Mouse (Mus musculus) kidney, adult 2 months (tissue): Measurements from ENCODE around the gene Nr2e3. TPM values are rescaled to one million over a fixed set of nuclear protein-coding genes. Genes with fewer than 3 reads are reported as not detected.
A peak's percentile ranks its signal among the peaks of the same experiment; 100 is the strongest.
"Not testable (repeated sequence)": the region's sequence is repeated elsewhere in the genome, so short reads cannot be mapped to it uniquely, and the experiment has no call there.

Experiments
- DNase-seq: peaks from one replicate; pipeline ENCODE4 v3.0.0; 2021
- H3K27ac ChIP-seq: fragments of 200-500 bp; 2 replicates; pipeline ENCODE4 v1.5.1; 2012; ENCODE audit warnings: low read depth, low read length, control low read depth, inconsistent platforms; ENCODE audit not compliant: insufficient read depth
- H3K27me3 ChIP-seq: fragments of 200-500 bp; replicated peaks from 2 replicates; pipeline ENCODE4 v1.6.1; 2012; ENCODE audit warnings: mild to moderate bottlenecking, moderate library complexity, low read length, inconsistent platforms; ENCODE audit not compliant: control insufficient read depth, insufficient read depth
- H3K36me3 ChIP-seq: fragments of 200-500 bp; 2 replicates; pipeline ENCODE4 v1.6.1; 2012; ENCODE audit warnings: mild to moderate bottlenecking, moderate library complexity, low read length, inconsistent platforms; ENCODE audit not compliant: control insufficient read depth, insufficient read depth
- H3K4me1 ChIP-seq: fragments of 200-500 bp; 2 replicates; pipeline ENCODE4 v1.6.1; 2011; ENCODE audit warnings: low read length; ENCODE audit not compliant: control insufficient read depth, insufficient read depth
- H3K4me3 ChIP-seq: fragments of 200-500 bp; 2 replicates; pipeline ENCODE4 v1.5.1; 2011; ENCODE audit warnings: mild to moderate bottlenecking, low read depth, low read length, control low read depth; ENCODE audit not compliant: insufficient read depth
- CTCF ChIP-seq: fragments of 200-500 bp; conservative IDR thresholded peaks from 2 replicates; pipeline ENCODE4 v1.5.1; 2011; ENCODE audit warnings: low read depth, mild to moderate bottlenecking, control low read depth, low read length, moderate library complexity, mixed read lengths; ENCODE audit not compliant: insufficient read depth, insufficient read length
- POLR2A ChIP-seq: fragments of 200-500 bp; IDR thresholded peaks from one replicate; pipeline ENCODE4 v1.6.1; 2011; ENCODE audit warnings: low read depth, low read length, control low read depth
- WGBS: fragments of 180-500 bp; shearing (Covaris S2); methylation state at CpG from one replicate; pipeline ENCODE4 v1.1.7; 2018; 5-methylcytosine and 5-hydroxymethylcytosine counted together
- polyA plus RNA-seq: library from polyadenylated mRNA; depleted of rRNA; stranded (reverse); fragments of >200 nt; gene quantifications from 2 replicates; pipeline ENCODE4 v1.2.3, GENCODE M21; 2012

The Nr2e3 gene
- polyA plus RNA-seq, 1 experiment: 1.2 TPM

DNA sequence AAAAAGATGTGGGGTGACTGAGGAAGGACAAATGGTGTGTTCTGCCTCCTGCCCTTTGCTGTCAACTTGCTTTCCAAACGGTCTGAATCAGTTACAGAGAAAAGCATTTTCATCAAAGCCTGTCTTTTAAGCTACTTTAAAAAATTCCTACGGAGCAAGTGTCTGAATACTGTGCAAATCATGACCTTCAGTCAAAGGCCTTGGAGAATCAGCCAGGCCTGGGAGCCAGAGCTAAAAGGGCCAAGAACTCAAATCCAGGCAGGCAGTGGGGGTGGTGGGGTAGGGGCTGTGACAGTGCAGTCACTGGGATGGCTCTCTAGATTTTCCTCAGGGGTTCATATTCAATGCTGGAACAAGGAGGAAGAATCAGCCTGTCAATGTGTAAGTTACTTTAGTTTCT is 20.7 kb upstream of the Nr2e3 start:
- TF ChIP-seq POLR2A (no peak), CTCF (no peak)
- Histone ChIP-seq H3K4me1 (no peaks in the 10 kb centered on the region), H3K36me3 (no peaks in the 10 kb centered on the region), H3K27me3 (no peaks in the 10 kb centered on the region), H3K27ac (no peak overlapping the region), H3K4me3 (no peak overlapping the region)
- 54% methylated on average over 2 of the region's 2 CpGs for WGBS
- DNase-seq: no peak

GRCm38 (mm10) chr9:59971263-59971662 is 10.8 kb upstream of the Nr2e3 start:
- Histone ChIP-seq H3K4me1 (no peaks in the 10 kb centered on the region), H3K27ac (no peak overlapping the region), H3K4me3 (no peak overlapping the region), H3K36me3 (no peaks in the 10 kb centered on the region), H3K27me3 (no peaks in the 10 kb centered on the region)
- 71% methylated on average over 4 of the region's 4 CpGs for WGBS
- TF ChIP-seq CTCF (no peak), POLR2A (no peak)
- peak; percentile 9 for DNase-seq

DNA sequence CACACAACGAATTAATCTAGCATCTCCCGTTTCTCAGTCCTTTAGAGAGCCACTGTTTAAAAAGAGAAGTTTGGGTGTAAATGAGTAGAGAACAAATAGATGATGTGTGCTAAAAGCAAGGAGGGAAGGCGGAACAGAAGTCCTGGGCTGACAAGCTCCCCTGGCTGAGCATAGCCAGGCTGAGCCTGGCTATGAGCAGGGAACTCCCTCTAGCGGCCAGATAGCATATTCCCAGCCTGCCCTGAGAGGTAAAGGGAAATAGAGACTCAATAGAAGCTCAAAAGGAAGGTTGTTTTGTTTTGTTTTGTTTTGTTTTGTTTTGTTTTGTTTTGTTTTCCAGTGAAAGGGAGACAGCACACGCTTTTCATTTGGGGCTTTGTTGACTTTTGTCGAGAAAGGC is 8.9 kb upstream of the Nr2e3 start:
- no peaks in the 10 kb centered on the region for H3K4me1 ChIP-seq
- WGBS: 34% methylated on average over 6 of the region's 6 CpGs
- no peaks in the 10 kb centered on the region for H3K27me3 ChIP-seq
- H3K4me3 ChIP-seq: no peak overlapping the region
- no peak overlapping the region for H3K27ac ChIP-seq
- H3K36me3 ChIP-seq: no peaks in the 10 kb centered on the region
- TF ChIP-seq POLR2A (no peak), CTCF (peak; percentile 80)
- peak; percentile 59 for DNase-seq

DNA sequence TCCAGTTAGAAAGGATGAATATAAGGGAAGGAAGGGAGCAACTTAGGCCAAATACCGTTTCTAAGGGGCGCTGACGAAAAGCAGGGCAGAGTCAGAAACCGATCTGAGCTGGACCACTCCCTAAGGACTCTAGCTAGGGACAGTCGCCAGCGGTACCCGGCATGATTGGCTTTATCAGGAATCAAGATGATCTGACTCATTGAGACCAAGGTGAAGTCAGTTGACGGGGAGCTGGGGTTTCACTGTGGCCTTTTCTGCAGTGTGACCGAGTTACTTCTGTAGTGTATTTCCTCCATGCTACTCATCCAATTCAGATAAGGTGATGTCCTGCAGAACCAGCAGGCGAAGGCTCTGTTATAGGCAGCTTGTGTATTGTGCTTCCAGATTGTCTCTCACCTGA is 4.6 kb upstream of the Nr2e3 start:
- H3K4me1 ChIP-seq: no peaks in the 10 kb centered on the region

DNA sequence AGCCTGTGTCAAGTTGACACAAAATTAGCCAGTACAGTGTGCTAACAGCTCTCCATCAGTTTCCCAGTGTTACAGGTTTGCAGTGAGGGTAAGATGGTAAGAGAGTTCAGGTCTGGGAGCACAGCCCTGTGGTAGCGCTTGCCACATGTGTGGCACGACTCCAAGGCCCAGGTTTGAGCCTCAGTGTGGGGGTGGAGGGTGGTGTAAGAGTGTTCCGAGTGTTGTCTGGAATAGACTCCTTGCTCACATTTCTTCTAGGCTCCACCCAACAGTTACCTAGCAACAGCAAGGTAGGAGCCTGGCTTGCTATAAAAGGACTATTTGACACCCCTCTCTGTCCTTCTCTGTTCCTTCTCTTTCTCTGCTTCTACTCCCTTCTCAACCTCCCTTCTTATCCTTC is 3.9 kb upstream of the Nr2e3 start:
- H3K36me3 ChIP-seq: no peaks in the 10 kb centered on the region
- no peak overlapping the region for H3K4me3 ChIP-seq
- 45% methylated on average over 3 of the region's 3 CpGs for WGBS
- no peaks in the 10 kb centered on the region for H3K27me3 ChIP-seq
- no peak for DNase-seq
- H3K27ac ChIP-seq: no peak overlapping the region
- TF ChIP-seq POLR2A: no peak
- no peak for TF ChIP-seq CTCF
- H3K4me1 ChIP-seq: no peaks in the 10 kb centered on the region

More for the DNA sequence above, 4.6 kb upstream of the Nr2e3 start:
- TF ChIP-seq POLR2A: no peak
- no peak for TF ChIP-seq CTCF
- Histone ChIP-seq H3K4me3 (no peak overlapping the region), H3K36me3 (no peaks in the 10 kb centered on the region), H3K27me3 (no peaks in the 10 kb centered on the region), H3K27ac (no peak overlapping the region)
- 86% methylated on average over 10 of the region's 10 CpGs for WGBS
- no peak for DNase-seq

GRCm38 (mm10) chr9:59961201-59961955 is 919 bp upstream of the Nr2e3 start:
- no peak for TF ChIP-seq POLR2A
- TF ChIP-seq CTCF: no peak
- no peak overlapping the region for H3K27ac ChIP-seq
- DNase-seq: no peak
- H3K4me1 ChIP-seq: no peaks in the 10 kb centered on the region
- no peaks in the 10 kb centered on the region for H3K27me3 ChIP-seq
- H3K4me3 ChIP-seq: no peak overlapping the region
- no peaks in the 10 kb centered on the region for H3K36me3 ChIP-seq
- 67% methylated on average over 14 of the region's 14 CpGs for WGBS

DNA sequence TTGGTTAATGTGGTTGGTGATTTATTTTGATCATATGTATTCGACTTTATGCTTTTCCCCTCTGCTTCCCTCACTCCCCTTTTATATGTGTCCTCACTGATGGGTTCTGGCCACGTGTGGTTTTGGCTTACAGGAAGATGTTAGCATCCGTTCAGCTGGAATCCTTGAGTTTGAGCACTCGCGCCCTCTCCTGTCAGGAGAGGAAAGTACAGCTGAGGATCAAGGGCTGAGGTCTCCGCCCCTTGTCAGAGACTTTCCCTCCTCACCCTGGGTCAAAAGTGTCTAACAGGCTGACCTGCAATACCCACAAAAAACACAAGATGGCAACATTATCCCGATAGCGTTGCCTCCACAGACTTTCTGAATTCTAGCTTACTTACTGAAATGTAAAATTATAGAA is 1.2 kb downstream of the Nr2e3 start:
- TF ChIP-seq POLR2A (no peak), CTCF (peak; percentile 88)
- Histone ChIP-seq H3K36me3 (no peaks in the 10 kb centered on the region), H3K27ac (no peak overlapping the region), H3K27me3 (no peaks in the 10 kb centered on the region), H3K4me3 (no peak overlapping the region), H3K4me1 (no peaks in the 10 kb centered on the region)
- WGBS: 2% methylated on average over 8 of the region's 8 CpGs
- DNase-seq: peak; percentile 87

DNA sequence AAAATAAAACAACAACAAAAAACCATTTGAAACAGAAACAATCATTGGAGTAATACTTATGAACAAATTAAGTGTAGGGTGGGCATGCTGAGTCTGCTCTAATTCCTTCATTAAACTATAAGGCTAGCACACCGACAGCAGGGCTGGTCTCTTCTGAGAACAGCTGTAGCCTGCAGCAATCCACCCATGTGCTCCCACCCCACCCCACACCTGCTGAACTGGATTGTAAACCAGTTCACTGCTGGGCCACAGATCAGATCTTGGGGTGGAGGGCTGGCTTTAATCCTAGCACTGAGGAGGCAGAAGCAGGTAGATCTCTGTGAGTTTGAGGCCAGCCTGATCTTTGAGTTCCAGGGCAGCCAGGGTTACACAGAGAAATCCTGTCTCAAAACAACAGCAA is 2.3 kb downstream of the Nr2e3 start:
- H3K36me3 ChIP-seq, H3K4me3 ChIP-seq, DNase-seq, H3K4me1 ChIP-seq, H3K27ac ChIP-seq, H3K27me3 ChIP-seq: not testable (repeated sequence)
- WGBS: 71% methylated on average over 1 of the region's 1 CpGs
